Mouse (Mus musculus) erythroblast, embryonic 14.5 days (primary cell): Measurements from ENCODE around the gene Zfp750. TPM values are rescaled to one million over a fixed set of nuclear protein-coding genes. Genes with fewer than 3 reads are reported as not detected.

Experiments
- H3K27me3 ChIP-seq: 2 replicates; pipeline ENCODE4 v1.6.1; 2012; ENCODE audit warnings: inconsistent platforms; ENCODE audit not compliant: control insufficient read depth
- H3K36me3 ChIP-seq: 2 replicates; pipeline ENCODE4 v1.6.1; 2012; ENCODE audit warnings: mild to moderate bottlenecking, inconsistent platforms; ENCODE audit not compliant: control insufficient read depth
- H3K4me1 ChIP-seq: 2 replicates; pipeline ENCODE4 v1.6.1; 2012; ENCODE audit warnings: inconsistent platforms; ENCODE audit not compliant: control insufficient read depth
- H3K4me3 ChIP-seq: replicated peaks from 2 replicates; pipeline ENCODE3; 2012; ENCODE audit warnings: moderate library complexity, mild to moderate bottlenecking, inconsistent platforms
- H3K9me3 ChIP-seq: 2 replicates; pipeline ENCODE4 v1.6.1; 2012; ENCODE audit warnings: low read length, inconsistent platforms, mixed read lengths; ENCODE audit not compliant: control insufficient read depth
- GATA1 ChIP-seq: IDR thresholded peaks from 2 replicates; pipeline ENCODE4 v1.6.1; 2012; ENCODE audit warnings: low read length, inconsistent platforms, mixed read lengths
- TAL1 ChIP-seq: IDR thresholded peaks from 3 replicates; pipeline ENCODE4 v1.6.1; 2012; ENCODE audit warnings: low read length, inconsistent platforms, mixed read lengths
- polyA plus RNA-seq: library from polyadenylated mRNA; stranded (reverse); fragments of >175 nt; gene quantifications from 2 replicates; pipeline ENCODE4 v1.2.3, GENCODE M21; 2012

Gene Zfp750
- polyA plus RNA-seq, 1 experiment: not detected

DNA sequence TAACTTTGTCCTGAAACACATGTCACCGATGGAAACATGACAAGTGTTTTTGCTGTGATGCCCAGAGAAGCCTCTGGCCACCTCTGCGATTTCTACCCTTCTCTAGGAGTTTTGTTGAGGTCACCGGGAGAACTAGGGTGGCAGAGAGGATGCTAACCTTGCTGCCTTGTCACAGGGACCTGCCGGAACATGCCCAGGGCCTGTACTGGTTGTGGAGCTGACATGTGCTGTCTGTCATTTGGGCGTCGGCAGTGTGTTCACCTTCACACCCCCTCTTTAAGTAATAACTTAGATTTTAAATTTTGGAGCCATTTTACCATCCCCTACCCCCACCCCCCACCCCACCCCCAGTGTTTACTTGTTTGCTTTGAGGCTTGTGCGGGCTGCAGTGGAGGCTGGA, 570 bp upstream of the Zfp750 start:
- H3K4me1 ChIP-seq: peaks cover 11% of the 10 kb centered on the region
- no peak for TF ChIP-seq GATA1
- H3K36me3 ChIP-seq: peaks cover 40% of the 10 kb centered on the region

DNA sequence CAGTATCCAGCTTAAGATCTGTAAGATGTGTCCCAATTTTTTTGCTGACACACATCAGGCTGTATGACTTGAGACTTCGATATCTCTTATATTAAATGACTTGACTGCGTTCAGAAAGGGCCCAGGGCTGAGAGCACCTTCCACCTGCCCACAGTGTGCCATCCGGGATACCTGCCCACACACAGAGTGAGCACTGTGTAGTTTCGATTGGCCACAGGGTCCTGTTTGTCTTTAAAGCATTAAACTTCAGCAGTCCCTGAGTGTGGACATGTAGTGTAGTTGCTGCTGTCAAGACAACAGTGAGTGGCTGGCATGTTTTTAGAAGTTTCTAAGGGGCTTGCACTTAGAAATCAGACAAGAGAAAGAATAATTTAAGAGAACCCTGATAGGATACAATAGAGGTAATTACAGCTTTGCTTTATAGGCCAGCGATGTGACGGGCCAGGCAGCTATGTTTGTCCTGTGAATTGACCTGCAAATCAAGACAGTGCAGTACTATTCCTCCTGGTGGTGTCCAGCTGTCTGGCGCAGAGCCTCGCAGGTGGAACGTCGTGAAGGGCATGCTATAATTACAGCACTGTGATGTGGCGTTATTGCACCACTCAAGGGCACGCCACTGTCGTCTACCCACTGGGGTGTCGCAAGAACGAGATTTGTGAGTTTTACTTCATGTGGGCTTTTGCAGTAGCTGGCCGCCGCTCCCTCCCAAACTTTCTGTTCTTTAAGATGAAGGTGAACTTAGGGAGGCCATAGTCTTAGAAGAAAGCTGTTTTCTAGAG, 1.3 kb downstream of the Zfp750 start:
- Histone ChIP-seq H3K4me1 (peaks cover 11% of the 10 kb centered on the region), H3K4me3 (no peak overlapping the region), H3K9me3 (no peaks in the 10 kb centered on the region), H3K36me3 (peaks cover 55% of the 10 kb centered on the region), H3K27me3 (no peaks in the 10 kb centered on the region)
- TF ChIP-seq GATA1 (no peak), TAL1 (no peak)

More for the DNA sequence above, 570 bp upstream of the Zfp750 start:
- H3K27me3 ChIP-seq: no peaks in the 10 kb centered on the region
- H3K4me3 ChIP-seq: no peak overlapping the region
- no peaks in the 10 kb centered on the region for H3K9me3 ChIP-seq

DNA sequence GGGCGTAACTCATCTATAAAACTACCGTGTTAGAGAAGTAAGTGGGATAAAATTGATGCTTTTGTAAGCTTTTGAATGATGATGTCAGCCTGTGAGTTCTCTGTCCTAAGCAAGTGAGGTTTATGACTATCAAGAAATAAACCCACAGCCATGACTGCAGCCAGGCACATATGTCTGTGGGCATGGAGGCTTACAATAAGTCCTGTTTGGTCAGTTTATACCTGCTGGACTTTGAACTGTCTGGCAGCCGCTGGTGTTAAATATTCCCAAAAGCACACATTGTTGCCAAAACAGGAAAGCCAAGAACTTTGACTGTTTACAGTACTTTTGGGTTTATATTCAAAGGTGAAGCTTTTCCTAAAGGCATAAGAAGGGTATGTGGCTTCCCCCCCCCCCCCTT, 2.2 kb downstream of the Zfp750 start:
- Histone ChIP-seq H3K4me3 (no peak overlapping the region), H3K27me3 (no peaks in the 10 kb centered on the region), H3K36me3 (peaks cover 58% of the 10 kb centered on the region), H3K9me3 (no peaks in the 10 kb centered on the region), H3K4me1 (peaks cover 11% of the 10 kb centered on the region)
- TF ChIP-seq GATA1 (no peak), TAL1 (no peak)

GRCm38 (mm10) chr11:121515996-121516395, 3.1 kb downstream of the Zfp750 start:
- H3K4me1 ChIP-seq: peaks cover 11% of the 10 kb centered on the region

GRCm38 (mm10) chr11:121512896-121513572, 6.1 kb downstream of the Zfp750 start:
- no peaks in the 10 kb centered on the region for H3K9me3 ChIP-seq
- H3K36me3 ChIP-seq: peaks cover 74% of the 10 kb centered on the region
- H3K4me3 ChIP-seq: no peak overlapping the region
- no peak for TF ChIP-seq TAL1
- no peak for TF ChIP-seq GATA1
- no peaks in the 10 kb centered on the region for H3K27me3 ChIP-seq
- H3K4me1 ChIP-seq: no peaks in the 10 kb centered on the region

More at GRCm38 (mm10) chr11:121515996-121516395, 3.1 kb downstream of the Zfp750 start:
- H3K27me3 ChIP-seq: no peaks in the 10 kb centered on the region
- H3K4me3 ChIP-seq: no peak overlapping the region
- TF ChIP-seq GATA1 (no peak), TAL1 (no peak)
- no peaks in the 10 kb centered on the region for H3K9me3 ChIP-seq
- H3K36me3 ChIP-seq: peaks cover 63% of the 10 kb centered on the region

GRCm38 (mm10) chr11:121510512-121511246, 8.5 kb downstream of the Zfp750 start:
- H3K4me3 ChIP-seq: no peak overlapping the region
- H3K4me1 ChIP-seq: no peaks in the 10 kb centered on the region
- peaks cover 74% of the 10 kb centered on the region for H3K36me3 ChIP-seq
- TF ChIP-seq TAL1 (no peak), GATA1 (no peak)
- no peaks in the 10 kb centered on the region for H3K27me3 ChIP-seq
- no peaks in the 10 kb centered on the region for H3K9me3 ChIP-seq

- H3K4me3 ChIP-seq: no peak overlapping the region
- H3K9me3 ChIP-seq: no peaks in the 10 kb centered on the region
- H3K27me3 ChIP-seq: no peaks in the 10 kb centered on the region
- peaks cover 79% of the 10 kb centered on the region for H3K36me3 ChIP-seq
- no peak for TF ChIP-seq GATA1
- TF ChIP-seq TAL1: no peak
- no peaks in the 10 kb centered on the region for H3K4me1 ChIP-seq
These were observed 10.7 kb downstream of the Zfp750 start for GRCm38 (mm10) chr11:121508478-121508877.

DNA sequence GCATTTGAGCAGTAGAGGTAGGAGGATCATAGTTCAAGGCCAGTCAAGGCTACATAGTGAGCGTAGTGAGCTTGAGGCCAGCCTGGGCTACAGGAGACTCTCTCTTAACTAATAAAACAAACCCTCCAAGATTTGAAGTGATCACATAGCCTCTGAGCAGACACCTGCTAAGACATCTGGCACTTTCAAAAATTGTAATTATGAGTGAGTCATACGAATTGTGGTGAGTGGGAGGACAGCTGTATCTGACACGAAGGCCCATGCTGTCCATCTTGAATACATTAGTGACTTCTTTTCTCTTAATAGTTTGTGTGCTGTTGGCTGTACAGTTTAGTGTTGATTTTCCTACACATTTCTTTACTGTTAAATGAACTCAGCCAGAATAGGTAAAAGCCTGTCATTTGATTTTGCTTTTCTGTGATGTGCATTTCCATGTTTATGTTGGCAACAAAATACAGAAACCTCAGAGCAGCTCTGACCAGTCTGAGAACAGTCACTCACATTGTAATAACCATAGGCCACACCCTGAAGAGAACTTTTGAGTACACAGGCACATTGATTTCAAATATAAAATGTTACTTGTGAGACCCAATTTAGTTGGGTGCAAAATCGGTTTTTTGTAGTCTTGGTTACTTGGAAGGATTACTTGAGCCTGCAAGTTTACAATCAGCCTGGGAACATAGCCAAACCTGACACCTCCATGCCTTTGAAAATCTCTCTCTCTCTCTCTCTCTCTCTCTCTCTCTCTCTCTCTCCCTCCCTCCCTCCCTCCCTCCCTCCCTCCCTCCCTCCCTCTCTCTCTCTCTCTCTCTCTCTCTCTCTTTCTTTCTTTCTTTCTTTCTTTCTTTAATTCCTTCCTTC, 16.9 kb downstream of the Zfp750 start:
- Histone ChIP-seq H3K27me3 (no peaks in the 10 kb centered on the region), H3K4me3 (no peak overlapping the region), H3K36me3 (peaks cover 94% of the 10 kb centered on the region), H3K4me1 (peaks cover 3% of the 10 kb centered on the region), H3K9me3 (no peaks in the 10 kb centered on the region)
- TF ChIP-seq GATA1 (no peak), TAL1 (no peak)
